Mouse (Mus musculus) cerebellum, postnatal 4 days (tissue): ENCODE results near the gene Rbsn.

Source experiments
- DNase-seq, 2 experiments: peaks; one replicate each; pipeline ENCODE4 v3.0.0; 2022; ENCODE audit warnings: low spot score in 2 of 2, mixed read lengths in 1 of 2

Rbsn gene

DNA sequence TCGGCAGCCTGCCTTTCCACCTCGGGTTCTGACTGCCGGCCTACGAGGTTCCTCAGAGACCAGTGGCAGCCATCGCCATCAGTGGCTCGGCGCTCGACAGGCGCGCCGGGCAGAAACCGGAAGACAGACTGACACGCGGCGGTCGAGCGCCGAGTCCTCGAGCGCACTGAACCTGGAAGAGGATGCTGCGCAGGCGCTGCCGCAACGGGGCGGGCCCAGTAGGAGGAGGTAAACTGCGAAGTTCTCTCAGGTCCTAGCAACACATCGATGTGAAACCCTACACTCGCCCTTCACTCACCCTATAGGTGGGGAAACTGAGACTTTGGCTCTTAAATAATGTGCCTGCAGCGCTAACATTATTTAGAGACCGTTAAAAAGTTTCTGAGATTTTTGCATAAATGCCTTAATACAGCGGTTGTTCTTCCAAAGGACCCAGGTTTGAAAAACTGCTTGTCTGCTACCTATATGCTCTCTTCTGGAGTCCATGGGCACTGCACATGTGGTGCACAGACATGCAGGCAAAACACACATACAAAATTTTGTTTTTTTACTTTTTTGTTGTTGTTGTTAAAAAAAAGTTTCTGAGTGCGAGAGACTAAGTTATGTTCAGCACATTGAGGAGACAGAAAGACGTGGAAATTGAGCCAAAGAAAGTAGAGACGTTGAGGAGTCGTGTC, at the start of gene Rbsn:
Gene Rbsn (minus strand): TSS at position 153 of the 677 bp plus-strand sequence.
- DNase-seq: peak; percentile 77 to 87

DNA sequence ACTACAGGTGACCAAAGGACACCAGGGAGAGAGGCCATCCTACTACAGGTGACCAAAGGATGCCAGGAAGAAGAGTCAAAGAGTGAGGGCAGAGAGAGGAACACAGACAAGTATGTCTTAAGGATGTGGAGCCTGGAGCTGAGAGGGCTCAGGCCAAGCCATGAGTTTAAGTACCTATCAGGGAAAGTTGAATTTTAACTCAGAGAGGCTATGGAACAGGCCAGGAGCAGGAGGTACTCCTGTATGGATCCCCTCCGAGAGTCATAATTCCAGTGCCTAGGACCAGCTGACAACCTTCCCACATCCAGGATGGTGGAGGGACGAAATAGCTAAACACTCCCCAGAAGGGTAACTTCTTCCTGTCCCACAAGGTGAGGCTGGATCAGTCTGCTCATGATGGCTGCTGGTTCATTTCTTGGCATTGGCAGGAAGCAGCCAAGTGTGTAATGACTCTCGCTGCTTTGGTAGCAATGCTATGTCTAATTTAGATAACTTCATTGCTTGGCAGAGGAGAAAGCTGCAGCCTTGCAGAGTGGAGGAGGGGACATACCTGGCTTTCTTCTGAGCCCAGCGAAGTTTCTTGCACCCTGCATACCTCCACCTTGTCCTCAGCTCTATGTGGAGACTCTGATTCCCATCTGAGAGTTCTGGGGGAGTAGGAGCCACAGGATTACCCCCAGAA, 46.6 kb upstream of the Rbsn start:
- DNase-seq: no peak

DNA sequence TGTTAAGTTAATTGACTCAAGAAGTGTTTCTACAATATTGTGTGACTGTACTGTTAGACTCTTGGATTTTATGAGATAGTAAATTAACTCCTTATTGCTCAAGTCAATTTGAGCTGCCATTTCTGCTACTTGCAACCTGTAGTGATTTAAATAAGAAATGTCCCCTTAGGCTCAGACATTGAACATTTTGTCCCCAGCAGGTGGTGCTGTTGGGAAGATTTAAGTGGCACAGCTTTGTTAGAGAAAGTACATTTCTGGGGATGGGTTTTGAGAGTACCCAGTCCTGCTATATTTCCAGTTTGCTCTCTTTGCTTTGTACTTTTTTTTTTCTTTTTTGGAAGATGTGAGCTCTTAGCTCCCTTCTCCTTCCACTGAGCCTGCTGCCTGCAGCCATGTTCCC, 40.6 kb upstream of the Rbsn start:
- DNase-seq: no peak

DNA sequence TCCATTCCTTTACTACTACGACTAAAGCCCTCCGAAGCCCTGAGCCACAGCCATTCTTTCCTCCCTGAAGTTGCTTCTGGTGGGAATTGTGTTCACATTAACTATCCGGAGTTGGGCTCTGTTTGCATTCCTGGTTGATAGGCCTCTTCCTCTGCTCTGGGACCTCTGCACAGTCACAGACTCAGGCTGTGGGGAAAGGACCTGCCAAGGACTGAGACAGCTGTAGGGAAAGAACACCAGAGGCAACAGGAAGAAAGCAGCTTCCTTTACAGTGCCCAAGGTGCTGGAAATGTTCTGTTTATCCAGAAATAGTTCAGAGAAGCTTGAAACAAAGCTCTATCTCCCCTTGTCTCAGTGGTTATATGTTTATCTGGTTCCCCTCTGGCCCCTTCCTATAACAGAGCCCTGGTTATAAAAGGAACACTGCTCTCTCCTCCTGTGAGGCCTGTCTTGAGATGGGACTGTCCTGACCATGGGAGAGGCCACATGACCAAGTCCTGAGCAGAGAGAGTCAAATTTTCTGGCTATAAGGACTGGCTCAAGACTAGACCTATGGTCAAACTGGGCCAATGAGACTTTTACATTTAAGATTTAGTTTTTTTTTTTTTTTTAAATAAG, 38.6 kb upstream of the Rbsn start:
- no peak for DNase-seq

DNA sequence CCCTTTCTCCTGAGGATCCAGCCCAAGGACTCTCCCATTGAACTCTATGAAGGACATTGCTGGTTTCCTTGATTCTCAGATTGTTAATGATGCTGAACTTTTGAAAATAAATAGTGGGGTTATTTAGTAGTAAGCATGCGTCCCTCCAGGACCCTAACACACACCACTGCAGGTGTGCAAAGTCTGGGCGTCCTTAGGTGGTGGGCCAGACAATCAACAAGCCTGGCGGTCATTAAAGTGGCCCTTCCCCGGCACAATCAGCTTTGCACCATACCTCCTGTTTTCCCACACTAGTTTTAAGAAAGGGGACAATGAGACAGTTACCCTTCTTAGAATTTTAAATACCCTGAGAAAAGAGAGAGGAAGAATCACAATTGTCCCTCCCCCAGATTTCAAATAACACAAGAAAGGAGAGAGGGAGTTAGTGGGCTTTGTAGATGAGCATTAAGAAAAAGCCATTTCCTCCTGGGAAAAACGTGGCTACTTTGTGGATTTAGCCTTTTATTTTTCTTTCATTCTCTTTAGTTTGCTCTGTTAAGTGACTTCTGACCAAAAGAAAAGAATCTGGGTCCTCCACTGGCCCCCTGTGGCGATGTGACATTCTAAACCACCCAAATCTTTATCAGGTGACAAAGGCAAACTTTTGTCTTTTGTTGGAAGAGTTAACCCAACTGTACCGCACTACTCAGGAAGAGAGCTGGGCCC, 32.6 kb upstream of the Rbsn start:
- no peak for DNase-seq

DNA sequence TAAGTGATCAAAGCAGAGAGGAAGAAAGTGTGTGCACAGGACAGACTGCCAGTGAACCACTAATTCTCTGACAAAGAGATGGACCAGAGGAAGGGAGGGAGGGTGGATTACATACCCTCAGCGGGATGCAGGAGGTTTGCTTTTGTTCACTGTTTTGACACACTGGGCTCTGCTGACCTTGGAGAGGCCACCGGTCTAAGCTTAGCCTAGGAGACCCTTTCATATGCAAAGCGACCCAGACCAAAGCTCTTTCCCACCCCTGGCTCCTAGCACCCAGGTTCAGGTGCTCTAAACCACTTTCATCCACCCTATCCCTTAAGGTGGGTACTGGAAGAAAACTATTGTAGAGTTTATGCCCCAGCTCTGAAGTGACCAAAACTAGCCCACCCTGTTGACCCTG, 31.6 kb upstream of the Rbsn start:
- DNase-seq: no peak

DNA sequence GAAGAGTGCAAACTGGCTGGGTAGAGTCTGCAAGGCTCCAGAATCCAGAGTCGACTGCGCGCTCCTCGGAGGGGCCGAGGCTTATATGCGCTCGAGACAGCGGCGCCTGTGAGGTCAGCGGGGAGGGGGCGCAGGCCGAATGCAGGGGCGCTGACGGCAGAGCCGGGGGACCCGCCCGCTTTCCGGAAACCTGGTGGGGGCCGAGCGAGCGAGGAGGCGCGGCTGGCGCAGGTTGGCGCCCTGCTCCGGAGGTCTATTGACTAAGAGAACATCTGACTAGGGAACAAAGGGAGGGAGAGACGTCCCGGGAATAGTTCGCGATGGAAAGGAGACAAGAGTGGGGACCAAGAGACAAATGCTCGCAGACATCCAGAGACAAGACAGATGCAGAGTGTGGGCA, 29.9 kb upstream of the Rbsn start, which contains the start of gene Trh:
Gene Trh (minus strand): TSS at position 60 of the 400 bp plus-strand sequence.
- no peak for DNase-seq

DNA sequence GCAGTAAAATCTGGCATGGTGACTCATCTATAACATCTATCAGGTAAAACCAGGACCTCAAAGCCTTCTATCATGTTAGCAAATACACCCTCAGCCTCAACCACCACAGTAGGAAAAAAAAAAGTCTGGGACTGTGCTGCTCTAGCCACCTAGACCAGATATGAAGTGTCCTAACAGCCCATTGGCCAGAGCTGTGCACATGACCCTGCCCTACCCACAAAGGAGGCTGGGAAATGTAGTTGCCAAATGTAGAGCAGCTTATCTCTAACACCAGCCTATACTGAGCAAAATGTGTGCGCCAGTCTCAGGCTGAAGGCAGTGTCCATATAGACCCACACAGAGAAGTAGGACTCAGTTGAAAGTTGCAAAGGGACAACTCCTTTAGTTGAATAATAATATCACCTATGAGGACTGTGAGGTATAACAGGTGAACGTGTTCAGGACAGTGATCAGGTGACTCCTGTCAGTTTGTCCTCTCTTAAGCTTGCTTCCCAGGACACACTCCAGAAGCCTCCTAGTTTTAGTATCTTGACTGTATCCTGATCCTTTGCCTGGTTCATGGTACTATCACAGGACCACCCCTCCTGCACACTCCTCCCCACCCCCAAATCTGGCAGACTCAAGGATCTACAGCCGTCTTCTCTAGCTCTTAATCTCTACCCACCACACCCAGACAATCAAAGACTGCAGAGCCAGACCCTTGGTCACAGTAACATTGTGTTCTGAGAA, 26.6 kb upstream of the Rbsn start:
- DNase-seq: peak in 1 of 2 experiments; percentile 26

DNA sequence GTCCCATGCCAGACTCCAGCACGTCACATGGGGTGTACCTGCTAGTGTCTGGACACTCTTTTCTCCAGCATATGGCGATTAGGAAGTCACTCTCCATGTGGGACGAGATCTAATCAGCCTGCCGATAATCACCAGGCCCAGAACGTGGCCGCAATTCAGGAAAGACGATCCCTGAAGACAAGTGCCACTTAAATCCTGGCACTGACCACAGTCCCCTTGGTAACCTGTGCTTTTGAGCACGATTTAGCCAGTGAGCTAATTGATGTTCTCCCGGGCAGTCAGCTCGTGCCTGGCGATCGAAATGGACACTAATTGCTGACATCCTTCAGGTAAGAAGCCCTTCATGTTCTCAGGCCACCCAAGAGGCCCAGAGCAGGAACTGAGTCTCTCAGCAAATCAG, 20.3 kb upstream of the Rbsn start:
- no peak for DNase-seq

DNA sequence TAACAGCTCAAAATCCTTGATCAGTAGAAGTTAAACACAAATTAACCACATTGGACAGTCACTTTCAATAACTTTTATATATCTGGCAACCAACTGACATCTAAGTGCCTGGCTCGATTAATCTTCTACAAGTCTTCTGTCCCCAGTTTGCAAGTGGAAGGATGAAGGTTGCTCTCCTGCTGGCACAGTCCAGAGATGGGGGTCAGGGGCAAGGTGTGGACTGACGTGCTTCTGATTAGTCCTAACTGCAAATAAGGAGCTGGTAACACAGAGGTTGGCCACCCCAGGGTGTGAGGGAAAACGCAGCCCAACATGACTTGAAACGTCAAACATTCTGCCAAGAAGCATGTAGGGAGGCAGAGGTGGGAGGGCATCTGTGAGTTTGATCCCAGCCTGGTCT, 17.0 kb upstream of the Rbsn start:
- no peak for DNase-seq

DNA sequence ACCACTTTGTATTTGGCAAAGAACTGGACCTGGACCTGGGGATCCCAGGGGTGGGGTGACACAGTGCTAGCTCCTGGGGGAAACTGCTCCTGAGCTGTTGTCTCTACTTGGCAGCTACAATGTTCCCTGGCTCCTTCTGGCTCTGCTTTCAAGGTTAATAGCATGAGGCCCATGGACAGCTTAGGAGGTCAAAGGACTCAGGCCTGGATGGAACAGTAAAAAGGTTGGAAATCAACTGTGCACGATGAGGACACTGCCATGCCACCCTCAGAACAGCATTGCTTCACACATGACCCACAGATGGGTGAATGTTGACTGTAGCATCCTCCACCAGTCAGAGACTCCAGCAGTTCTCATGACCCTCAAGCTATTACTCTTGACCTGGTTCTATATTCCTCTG, 16.6 kb upstream of the Rbsn start:
- no peak for DNase-seq

DNA sequence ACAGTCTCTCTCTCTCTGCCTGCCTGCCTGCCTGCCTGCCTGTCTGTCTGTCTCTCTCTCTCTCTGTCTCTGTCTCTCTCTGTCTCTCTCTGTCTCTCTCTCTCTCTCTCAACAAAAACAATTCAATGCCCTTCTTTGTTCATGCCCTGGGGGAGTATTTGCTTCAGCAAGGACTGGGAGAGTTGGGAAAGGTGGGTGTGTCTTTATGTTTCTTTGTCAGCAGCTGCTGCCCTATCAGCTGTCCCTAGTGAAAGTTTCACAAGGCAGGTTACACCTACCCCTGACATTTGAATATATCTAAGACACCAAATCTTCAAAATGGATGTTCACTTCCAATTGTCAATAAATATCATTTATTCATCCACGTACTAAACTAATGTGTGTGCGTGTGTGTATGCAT, 14.9 kb upstream of the Rbsn start:
- no peak for DNase-seq

DNA sequence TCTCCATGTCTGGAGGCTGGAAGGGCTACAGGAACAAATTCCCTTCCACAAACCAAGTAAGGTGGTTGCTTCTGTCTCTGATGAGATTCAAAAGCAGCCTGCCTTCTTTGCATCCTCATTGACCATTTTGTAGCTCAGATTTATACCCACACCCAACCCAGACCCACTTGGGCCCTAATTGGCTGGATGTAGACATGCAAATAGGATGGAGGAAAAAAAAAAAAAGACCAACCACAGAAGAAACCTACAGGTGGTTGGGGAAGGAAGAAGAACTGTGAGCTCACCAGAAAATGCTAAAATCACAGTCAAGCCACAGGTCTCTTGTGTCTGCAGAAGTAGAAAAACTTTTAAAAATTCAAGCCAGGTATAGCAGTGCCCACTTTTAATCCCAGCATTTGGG, 14.4 kb upstream of the Rbsn start:
- no peak for DNase-seq

DNA sequence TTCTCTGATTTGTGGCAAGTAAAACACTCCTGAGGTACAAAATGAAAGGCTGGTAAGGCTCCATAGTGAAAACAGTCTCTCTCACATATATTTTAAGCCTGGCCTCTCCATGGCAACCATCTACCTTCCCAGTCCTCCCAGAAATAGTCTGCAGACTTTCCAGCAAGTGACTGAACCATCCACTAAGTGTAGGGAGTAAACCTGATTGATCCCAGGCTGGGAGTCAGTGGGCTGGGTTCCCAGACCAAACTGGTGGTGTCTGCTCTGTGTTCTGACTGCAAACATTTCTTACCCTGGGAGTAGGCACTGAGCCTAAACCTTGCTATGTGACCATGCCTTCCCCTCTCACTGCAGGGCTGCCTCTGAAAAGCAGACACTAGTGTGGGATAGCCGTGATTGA, 10.3 kb upstream of the Rbsn start:
- DNase-seq: no peak

DNA sequence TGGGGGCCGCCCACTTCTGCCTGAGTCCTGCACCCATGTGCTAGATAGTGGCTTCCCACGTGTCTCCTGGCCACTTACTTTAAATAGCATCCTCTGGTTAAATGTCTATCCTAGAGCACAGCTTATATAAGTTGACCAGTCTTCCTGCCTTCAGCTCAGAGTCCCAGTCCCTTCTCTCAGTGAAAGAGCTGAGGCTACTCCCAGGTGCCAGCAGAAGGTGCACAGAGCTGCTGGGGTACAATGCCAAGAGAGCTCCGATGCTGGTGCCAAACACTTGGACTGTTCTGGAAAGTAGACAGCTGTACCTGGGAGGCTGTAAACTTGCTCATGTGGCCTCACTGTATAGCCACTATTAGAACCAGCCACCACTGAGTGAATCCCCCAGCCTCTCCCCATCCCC, 7.3 kb upstream of the Rbsn start:
- no peak for DNase-seq

DNA sequence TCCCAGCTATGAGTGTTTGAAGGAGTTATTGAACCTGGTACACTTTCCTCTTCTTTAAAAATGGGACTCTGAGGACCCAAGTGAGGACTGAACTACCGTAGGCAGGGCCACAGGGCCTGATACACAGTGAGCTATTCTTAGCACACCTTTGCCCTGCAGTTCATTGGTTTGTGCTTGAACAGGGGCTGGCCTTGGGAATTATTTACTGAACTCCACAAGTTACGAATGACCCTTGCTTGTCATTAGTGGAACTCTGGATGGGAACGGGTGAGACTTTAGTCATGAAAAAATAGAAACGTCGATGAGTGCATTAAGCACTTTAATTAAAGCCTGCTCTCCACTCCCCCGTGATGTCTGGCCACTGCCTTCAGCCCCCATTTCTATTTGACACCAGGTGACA, 6.9 kb upstream of the Rbsn start:
- DNase-seq: no peak

DNA sequence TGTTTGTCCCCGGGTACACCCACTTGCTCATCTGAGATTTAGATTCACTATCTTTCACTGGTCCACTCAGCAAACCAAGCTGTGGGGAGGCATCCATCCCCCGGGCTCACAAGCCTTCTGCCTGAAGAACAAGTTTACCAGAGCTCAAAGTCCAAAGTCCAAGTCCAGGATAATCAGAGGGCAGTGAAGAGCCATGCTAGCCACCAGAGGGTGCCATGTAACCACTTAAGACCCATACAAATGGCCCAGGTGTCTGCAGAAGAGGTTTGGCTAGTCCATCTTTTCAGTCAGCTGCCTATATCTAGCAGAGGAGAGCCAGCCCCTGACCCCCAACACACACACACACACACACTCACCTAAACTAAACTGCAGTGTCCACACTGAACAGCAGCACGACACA, 4.7 kb upstream of the Rbsn start:
- peak in 1 of 2 experiments; percentile 42 for DNase-seq

DNA sequence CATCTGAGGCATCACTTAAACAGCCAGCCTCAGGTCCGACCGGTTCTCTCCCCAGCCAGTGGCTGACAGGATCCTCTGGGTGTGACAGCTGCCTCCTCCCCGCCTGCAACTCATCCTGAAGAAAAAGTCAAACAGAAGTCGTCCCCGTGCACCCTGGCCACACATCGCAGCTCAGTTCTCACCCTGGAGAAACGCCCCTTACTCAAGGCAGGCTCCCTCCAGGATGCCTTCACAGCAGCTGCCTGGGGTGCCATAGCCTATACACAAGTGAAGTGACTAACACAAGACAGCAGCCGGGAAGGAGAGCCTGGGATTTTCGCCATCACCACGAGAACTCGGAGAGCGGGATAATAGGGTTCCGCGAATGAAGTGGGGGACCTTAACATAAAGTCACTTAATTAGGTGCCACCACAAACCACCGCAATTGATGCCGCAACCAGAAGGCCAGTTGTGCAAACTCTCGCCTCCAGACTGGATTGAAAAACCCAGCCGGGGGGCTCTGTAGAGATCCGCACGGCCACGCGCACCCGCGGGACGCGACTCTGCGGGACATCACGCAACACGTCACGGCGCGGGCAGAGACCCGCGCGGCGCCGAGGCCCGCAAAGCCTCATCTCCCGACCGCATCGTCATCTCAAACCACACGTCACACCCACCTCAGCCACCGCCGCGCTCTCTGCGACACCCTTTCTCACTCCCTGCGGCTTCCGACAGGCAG, 511 bp downstream of the Rbsn start:
- peak in 1 of 2 experiments; percentile 11 for DNase-seq

DNA sequence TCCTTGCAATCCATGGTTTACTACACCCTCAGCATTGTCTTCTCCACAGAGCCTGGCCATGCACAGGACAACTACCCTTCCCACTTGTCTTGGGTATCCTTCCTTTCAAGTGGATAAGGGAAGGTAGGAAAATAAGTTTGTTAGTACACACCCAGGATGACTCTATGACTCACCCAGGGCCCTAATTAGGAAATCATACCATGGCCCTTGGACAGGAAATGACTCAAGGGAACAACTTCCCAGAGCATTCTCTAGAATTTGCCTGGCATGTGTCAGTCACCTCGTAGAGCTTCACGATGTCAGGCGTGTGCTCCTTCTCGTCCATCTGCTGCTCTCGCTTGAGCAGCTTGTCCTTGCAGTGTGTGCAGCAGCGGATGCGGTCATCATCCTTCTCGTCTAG, 15.3 kb downstream of the Rbsn start:
- DNase-seq: no peak

DNA sequence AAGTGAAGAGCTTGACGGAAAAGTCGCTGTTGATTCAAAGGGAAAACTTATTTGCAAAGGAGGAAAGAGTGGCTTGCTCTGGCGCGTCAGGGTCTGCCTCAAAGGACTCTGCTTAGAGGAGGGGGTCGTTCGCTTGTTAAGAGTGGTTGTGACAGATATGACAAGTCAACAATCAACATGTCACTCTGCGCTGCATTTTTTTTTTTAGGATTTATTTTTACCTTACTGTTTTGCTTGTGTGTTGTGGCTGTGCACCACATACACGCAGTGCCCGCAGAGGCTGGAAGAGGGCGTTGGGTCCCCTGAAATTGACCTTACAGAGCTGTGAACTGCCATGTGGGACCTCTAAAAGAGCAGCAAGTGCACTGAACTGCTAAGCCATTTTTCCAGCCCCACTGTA, 30.5 kb downstream of the Rbsn start:
- DNase-seq: no peak

DNA sequence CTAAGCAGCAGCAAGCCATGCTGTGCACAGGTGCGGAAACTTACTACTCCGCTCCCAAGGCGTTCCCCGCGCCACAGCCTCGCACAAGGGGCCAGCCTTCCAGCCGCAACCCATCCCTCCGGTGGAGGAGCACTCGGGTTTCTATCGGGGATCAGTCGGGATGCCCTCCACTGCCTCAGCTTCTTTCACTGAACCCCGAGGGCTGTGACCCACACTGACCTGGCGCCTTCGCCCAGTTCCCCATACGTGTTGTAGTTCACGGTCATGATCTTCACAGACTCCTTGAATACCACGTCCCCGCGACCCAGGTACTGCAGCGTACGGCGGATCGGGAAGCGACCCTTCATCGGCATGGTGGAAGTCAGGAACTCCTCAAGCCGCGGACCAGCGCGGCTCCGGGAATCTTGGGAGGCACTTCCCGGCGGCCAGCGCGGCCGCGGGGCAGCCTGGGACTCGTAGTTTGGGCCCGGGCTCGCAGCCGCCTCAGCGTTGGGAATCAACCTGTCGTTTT, 31.0 kb downstream of the Rbsn start, which contains the start of gene Mrps25:
Gene Mrps25 (minus strand): TSS at position 413 of the 511 bp plus-strand sequence.
- peak; percentile 52 to 79 for DNase-seq
